Mouse (Mus musculus) heart, embryonic 11.5 days (tissue): Measurements from ENCODE around the gene Rlbp1. TPM values are rescaled to one million over a fixed set of nuclear protein-coding genes. Genes with fewer than 3 reads are reported as not detected.

Experiments used
- ATAC-seq: fragments of 200-750 bp; cut with Nextera tagmentation; replicated peaks from 2 replicates; pipeline ENCODE4 v1.8.0; 2017; ENCODE audit warnings: moderate library complexity; ENCODE audit not compliant: insufficient number of reproducible peaks, low FRiP score, low TSS enrichment
- H3K27ac ChIP-seq: fragments of 300-500 bp; sonication (generic); 2 replicates; pipeline ENCODE4 v1.5.1; 2014; ENCODE audit warnings: mild to moderate bottlenecking, low read depth, low read length
- H3K27me3 ChIP-seq: fragments of 300-500 bp; sonication (generic); 2 replicates; pipeline ENCODE4 v1.6.1; 2014; ENCODE audit warnings: mild to moderate bottlenecking, low read length, mixed read lengths; ENCODE audit not compliant: control insufficient read depth, insufficient read depth
- H3K36me3 ChIP-seq: fragments of 300-500 bp; sonication (generic); 2 replicates; pipeline ENCODE4 v1.6.1; 2014; ENCODE audit warnings: mild to moderate bottlenecking, low read length, moderate library complexity, mixed read lengths; ENCODE audit not compliant: control insufficient read depth, insufficient read depth
- H3K4me1 ChIP-seq: fragments of 300-500 bp; sonication (generic); 2 replicates; pipeline ENCODE4 v1.6.1; 2014; ENCODE audit warnings: low read length; ENCODE audit not compliant: control insufficient read depth, insufficient read depth
- H3K4me2 ChIP-seq: fragments of 300-500 bp; sonication (generic); 2 replicates; pipeline ENCODE4 v1.6.1; 2014; ENCODE audit warnings: mild to moderate bottlenecking, moderate library complexity
- H3K4me3 ChIP-seq: fragments of 300-500 bp; sonication (generic); 2 replicates; pipeline ENCODE4 v1.5.1; 2014; ENCODE audit warnings: low read depth, low read length
- H3K9ac ChIP-seq: fragments of 300-500 bp; sonication (generic); 2 replicates; pipeline ENCODE4 v1.6.1; 2014; ENCODE audit warnings: mild to moderate bottlenecking, low read depth, low read length, moderate library complexity
- H3K9me3 ChIP-seq: fragments of 300-500 bp; sonication (generic); replicated peaks from 2 replicates; pipeline ENCODE4 v1.6.1; 2016; ENCODE audit warnings: low read length; ENCODE audit not compliant: control insufficient read depth
- WGBS: fragments of 180-500 bp; shearing (Covaris S2); extraction: QIAGEN DNeasy Blood & Tissue Kit; methylation state at CpG from one replicate; pipeline ENCODE4 v1.1.7; 2014; ENCODE audit not compliant: insufficient replicate concordance; 5-methylcytosine and 5-hydroxymethylcytosine counted together
- polyA plus RNA-seq: library from polyadenylated mRNA; unstranded; fragments of >200 nt; fragmentation: Nextera tagmentation; extraction: Ambion mirVana; gene quantifications from 2 replicates; pipeline ENCODE4 v1.2.1, GENCODE M21; 2014

Rlbp1 gene
- polyA plus RNA-seq, 1 experiment from 2014 or later = 0.19 TPM

DNA sequence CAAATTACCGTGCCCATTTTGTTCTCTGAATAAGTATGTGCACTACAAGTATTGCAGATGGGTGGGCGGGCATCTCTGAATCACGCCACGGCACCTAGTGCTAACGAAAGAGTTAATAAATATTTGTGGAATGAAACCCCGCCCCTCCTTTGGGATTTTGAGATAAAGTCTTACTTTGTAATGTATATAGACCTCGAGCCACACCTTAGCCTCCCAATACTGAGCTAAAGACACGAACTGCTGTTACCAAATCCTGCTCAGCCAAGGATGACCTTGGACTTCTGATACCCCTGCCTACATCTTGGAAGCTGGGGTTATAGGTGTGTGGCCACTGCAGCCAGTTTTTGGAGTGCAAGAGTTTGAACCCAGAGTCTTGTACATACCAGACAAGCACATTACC, 11.6 kb upstream of the Rlbp1 start:
- Histone ChIP-seq H3K9ac (no peak overlapping the region), H3K9me3 (no peaks in the 10 kb centered on the region), H3K27me3 (no peaks in the 10 kb centered on the region), H3K36me3 (no peaks in the 10 kb centered on the region), H3K27ac (no peak overlapping the region), H3K4me3 (no peak overlapping the region), H3K4me1 (no peaks in the 10 kb centered on the region), H3K4me2 (no peak overlapping the region)
- WGBS = 82% methylated on average over 8 of the region's 8 CpGs
- ATAC-seq = no peak

DNA sequence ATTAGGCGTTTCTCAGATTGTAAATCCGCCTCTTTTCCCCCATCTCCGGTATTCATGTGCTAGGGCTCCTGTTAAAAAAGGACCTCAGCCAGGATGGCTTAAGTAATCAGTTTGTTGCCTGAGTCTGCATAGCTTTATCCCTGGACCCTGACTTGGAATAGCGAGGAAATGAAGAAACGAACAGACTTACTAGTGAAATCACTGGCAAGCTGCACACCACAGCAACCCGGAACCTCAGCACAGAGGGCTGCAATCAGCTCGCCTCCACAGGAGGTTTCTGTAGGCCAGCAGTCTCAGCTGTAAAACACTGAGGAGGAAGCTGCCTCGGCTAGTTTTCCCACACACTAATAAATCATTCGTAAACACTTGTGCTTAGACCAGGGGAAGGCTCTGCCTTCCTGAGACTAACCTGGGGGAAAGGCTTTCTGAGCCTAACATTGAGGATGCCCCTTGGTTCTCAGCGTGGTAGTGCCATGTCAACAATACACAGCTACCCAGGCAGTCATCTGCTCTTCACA, 10.7 kb upstream of the Rlbp1 start:
- no peak overlapping the region for H3K9ac ChIP-seq
- H3K9me3 ChIP-seq = no peaks in the 10 kb centered on the region
- H3K36me3 ChIP-seq = no peaks in the 10 kb centered on the region
- H3K4me2 ChIP-seq = no peak overlapping the region
- no peaks in the 10 kb centered on the region for H3K27me3 ChIP-seq
- no peaks in the 10 kb centered on the region for H3K4me1 ChIP-seq
- H3K27ac ChIP-seq = no peak overlapping the region
- H3K4me3 ChIP-seq = no peak overlapping the region
- WGBS = 77% methylated on average over 10 of the region's 10 CpGs
- ATAC-seq = no peak

DNA sequence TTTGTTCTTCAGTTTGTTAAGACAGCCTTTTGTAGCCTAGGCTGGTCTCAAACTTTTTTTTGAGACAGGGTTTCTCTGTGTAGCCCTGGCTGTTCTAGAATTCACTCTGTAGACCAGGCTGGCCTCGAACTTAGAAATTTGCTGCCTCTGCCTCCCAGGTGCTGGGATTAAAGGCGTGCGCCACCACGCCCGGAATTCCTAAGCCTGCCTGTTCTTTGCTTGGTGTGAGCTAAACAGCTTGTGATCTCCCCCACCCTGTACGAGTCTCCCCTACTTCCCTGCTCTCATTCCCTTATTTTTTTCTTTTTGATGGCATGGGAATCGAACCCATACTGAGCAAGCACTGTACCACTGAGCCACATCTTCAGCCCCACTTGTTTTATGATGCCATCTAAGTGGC, 8.3 kb upstream of the Rlbp1 start:
- no peak overlapping the region for H3K27ac ChIP-seq
- H3K36me3 ChIP-seq = no peaks in the 10 kb centered on the region
- H3K9me3 ChIP-seq = no peaks in the 10 kb centered on the region
- H3K9ac ChIP-seq = no peak overlapping the region
- H3K4me1 ChIP-seq = no peaks in the 10 kb centered on the region
- 75% methylated on average over 7 of the region's 7 CpGs for whole genome bisulfite sequencing
- ATAC-seq = no peak
- H3K27me3 ChIP-seq = no peaks in the 10 kb centered on the region
- no peak overlapping the region for H3K4me3 ChIP-seq
- H3K4me2 ChIP-seq = no peak overlapping the region

DNA sequence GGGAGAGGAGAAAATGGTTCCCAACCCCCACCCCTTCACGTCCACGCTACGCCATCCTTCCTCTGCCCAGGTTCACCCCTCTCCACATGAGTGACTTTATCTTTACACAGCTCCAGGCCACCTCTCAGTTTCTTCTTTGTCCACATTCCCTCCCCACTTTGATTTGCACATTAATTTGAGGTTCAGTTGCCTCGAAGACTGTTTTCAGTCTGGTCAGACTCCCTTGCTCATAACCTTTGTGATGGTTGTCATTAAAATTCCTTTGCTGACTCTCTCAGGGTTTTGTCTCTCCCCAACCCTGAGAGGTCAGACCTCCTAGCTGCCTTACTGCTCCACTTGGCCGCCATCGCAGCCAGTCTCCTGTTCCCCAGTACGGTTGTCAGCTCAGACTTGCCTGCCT, 7.8 kb upstream of the Rlbp1 start:
- H3K4me2 ChIP-seq = no peak overlapping the region
- H3K36me3 ChIP-seq = no peaks in the 10 kb centered on the region
- H3K4me1 ChIP-seq = no peaks in the 10 kb centered on the region
- 81% methylated on average over 7 of the region's 7 CpGs for WGBS
- H3K4me3 ChIP-seq = no peak overlapping the region
- H3K27ac ChIP-seq = no peak overlapping the region
- no peak for ATAC-seq
- H3K9me3 ChIP-seq = no peaks in the 10 kb centered on the region
- H3K27me3 ChIP-seq = no peaks in the 10 kb centered on the region
- H3K9ac ChIP-seq = no peak overlapping the region

DNA sequence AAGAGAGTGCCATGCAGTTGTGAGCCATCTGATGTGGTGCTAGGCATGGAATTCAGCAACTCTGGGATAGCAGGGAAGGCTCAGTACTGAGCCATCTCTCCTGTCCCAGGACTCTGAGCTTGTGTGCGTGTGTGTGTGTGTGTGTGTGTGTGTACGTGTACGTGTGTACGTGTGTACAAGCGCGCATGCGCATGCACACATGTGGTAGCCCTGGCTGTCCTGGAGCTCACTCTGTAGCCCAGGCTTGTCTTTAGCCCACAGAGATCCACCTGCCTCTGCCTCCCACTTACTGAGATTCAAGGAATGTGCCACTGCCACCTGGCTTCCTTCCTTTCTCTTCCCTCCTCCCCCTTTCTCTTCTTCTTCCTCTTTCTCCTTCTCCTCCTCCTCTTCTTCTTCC, 7.1 kb upstream of the Rlbp1 start:
- H3K4me1 ChIP-seq = no peaks in the 10 kb centered on the region
- no peak overlapping the region for H3K9ac ChIP-seq
- H3K4me3 ChIP-seq = no peak overlapping the region
- no peak for ATAC-seq
- no peaks in the 10 kb centered on the region for H3K36me3 ChIP-seq
- H3K4me2 ChIP-seq = no peak overlapping the region
- no peak overlapping the region for H3K27ac ChIP-seq
- 95% methylated on average over 7 of the region's 7 CpGs for WGBS
- no peaks in the 10 kb centered on the region for H3K9me3 ChIP-seq
- no peaks in the 10 kb centered on the region for H3K27me3 ChIP-seq

DNA sequence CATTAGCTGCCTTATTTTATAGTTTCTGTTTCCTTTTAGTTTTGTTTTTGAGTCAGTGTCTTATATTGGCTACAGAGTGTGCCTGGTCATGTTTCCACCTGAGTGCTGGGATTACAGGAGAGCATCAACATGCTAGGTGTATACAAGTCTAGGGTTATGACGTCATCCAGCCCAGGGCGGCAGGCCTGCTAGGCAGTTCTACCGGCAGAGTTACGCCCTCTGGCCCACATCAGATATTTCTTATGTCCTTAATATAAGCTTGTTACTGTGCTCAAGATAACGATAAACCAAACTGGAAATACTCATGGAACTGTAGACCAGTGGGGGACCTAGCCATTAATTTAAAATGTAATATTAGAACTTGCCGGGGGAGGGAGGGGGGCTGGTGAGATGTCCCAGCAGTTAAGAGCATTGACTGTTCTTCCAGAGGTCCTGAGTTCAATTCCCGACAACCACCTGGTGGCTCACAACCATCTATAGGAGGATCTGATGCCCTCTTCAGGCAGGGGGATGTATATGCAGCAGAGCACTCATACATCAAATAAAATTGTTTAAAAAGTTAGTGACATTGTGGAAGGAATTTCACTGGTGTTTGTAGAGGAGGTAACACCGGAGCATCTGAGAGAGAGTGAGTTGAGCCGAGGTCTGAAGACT, 6.1 kb upstream of the Rlbp1 start:
- Histone ChIP-seq H3K9me3 (no peaks in the 10 kb centered on the region), H3K4me3 (peak overlapping the region; percentile 72), H3K27ac (no peak overlapping the region), H3K4me2 (peak overlapping the region; percentile 96), H3K36me3 (no peaks in the 10 kb centered on the region), H3K27me3 (no peaks in the 10 kb centered on the region), H3K4me1 (no peaks in the 10 kb centered on the region), H3K9ac (peak overlapping the region; percentile 76)
- ATAC-seq = no peak
- WGBS = 55% methylated on average over 9 of the region's 9 CpGs

DNA sequence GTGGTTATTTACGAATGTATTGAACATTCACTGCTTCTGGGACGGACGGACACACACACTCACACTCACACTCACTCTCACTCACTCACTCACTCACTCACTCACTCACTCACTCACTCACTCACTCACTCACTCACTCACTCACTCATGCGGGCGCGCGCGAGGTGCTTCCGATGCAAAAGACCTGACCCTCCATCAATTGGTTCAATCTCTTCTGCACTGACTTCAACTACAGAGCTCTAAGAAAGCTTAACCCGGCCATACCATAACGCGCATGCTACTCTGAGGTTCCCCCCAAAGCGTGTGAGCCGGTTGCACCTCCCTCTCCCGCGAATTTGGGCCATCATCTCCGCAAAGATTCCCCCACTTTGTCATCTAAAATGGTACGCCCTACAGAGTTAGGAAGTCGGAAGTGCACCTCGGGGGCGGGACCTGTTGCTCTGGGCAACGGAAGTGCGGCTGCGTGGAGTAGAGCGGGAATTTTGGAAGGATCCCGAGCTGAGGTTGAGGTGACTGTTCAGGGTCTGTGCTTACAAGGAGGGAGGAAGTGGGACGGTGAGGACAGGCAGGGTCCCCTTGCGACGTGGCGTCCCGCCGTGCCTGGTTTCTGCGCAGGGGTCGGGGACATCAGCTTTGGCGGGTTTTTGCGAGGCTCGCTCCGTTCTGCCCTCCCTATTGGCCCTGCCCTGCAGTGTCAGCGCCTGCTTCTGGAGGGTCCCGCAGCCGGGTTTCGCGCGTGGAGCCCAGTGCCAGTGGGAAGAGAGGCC, 5.2 kb upstream of the Rlbp1 start, which contains the start of gene Fanci:
Gene Fanci, plus strand, starts transcription at position 47 of the 767 bp plus-strand sequence.
- under 1% methylated on average over 44 of the region's 44 CpGs for WGBS
- H3K4me1 ChIP-seq = no peaks in the 10 kb centered on the region
- no peaks in the 10 kb centered on the region for H3K36me3 ChIP-seq
- ATAC-seq = peak; percentile 90
- peak within 1 kb of the TSS; percentile 76 for H3K9ac ChIP-seq
- H3K27me3 ChIP-seq = no peaks in the 10 kb centered on the region
- peak within 1 kb of the TSS; percentile 96 for H3K4me2 ChIP-seq
- peak within 1 kb of the TSS; percentile 50 for H3K27ac ChIP-seq
- no peaks in the 10 kb centered on the region for H3K9me3 ChIP-seq
- H3K4me3 ChIP-seq = peak within 1 kb of the TSS; percentile 72

DNA sequence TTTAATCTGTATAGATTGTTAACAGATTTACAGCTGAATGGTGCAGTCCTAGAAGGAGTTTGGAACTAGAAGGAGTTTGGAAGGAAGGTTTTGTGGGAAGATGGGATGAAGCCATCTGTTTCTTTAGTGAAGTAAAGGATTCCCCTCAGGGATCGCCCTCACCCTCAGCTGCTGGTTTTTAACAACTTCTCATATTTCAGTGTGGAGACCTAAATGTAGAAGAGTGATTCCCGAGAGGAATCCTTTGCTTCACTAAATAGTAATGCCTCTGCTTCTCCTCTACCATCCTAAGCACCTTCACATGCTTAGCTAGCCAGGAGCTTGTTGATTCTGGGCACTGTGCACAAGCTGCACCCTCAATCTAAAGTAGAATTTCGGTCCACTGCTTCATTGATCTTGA, 4.6 kb upstream of the Rlbp1 start:
- Histone ChIP-seq H3K4me3 (peak overlapping the region; percentile 72), H3K4me1 (no peaks in the 10 kb centered on the region), H3K36me3 (no peaks in the 10 kb centered on the region), H3K4me2 (peak overlapping the region; percentile 96), H3K9ac (peak overlapping the region; percentile 76), H3K27ac (peak overlapping the region; percentile 50), H3K9me3 (no peaks in the 10 kb centered on the region), H3K27me3 (no peaks in the 10 kb centered on the region)
- no peak for ATAC-seq
- WGBS = 14% methylated on average over 3 of the region's 3 CpGs
